Mouse (Mus musculus) common myeloid progenitor, adult 5-6 weeks (primary cell): ENCODE measurements around the gene Ift122. TPM values are rescaled to one million over a fixed set of nuclear protein-coding genes. Genes with fewer than 3 reads are reported as not detected.
A peak's percentile ranks its signal among the peaks of the same experiment; 100 is the strongest.
"Not testable (repeated sequence)": the region's sequence is repeated elsewhere in the genome, so short reads cannot be mapped to it uniquely, and the experiment has no call there.

Experiments used
- ATAC-seq: replicated peaks from 2 replicates; pipeline ENCODE4 v1.8.0; 2016; ENCODE audit warnings: low read depth, mild to moderate bottlenecking, moderate TSS enrichment, inconsistent platforms; ENCODE audit not compliant: poor library complexity, severe bottlenecking
- total RNA-seq: library from RNA; stranded (forward); fragments of 200-1000, 187-1606 nt; gene quantifications from 2 replicates; pipeline ENCODE4 v1.2.3, GENCODE M21; 2017

Ift122 gene
- total RNA-seq, 1 experiment from 2014 or later = 6.2 TPM

GRCm38 (mm10) chr6:115838745-115839144 is 14.5 kb upstream of the Ift122 start:
- no peak for ATAC-seq

GRCm38 (mm10) chr6:115845006-115845405 is 8.3 kb upstream of the Ift122 start:
- no peak for ATAC-seq

- ATAC-seq = peak; percentile 96
Observed at GRCm38 (mm10) chr6:115846640-115847411, 6.4 kb upstream of the Ift122 start.

GRCm38 (mm10) chr6:115848598-115849304 is 4.5 kb upstream of the Ift122 start:
- ATAC-seq = no peak

DNA sequence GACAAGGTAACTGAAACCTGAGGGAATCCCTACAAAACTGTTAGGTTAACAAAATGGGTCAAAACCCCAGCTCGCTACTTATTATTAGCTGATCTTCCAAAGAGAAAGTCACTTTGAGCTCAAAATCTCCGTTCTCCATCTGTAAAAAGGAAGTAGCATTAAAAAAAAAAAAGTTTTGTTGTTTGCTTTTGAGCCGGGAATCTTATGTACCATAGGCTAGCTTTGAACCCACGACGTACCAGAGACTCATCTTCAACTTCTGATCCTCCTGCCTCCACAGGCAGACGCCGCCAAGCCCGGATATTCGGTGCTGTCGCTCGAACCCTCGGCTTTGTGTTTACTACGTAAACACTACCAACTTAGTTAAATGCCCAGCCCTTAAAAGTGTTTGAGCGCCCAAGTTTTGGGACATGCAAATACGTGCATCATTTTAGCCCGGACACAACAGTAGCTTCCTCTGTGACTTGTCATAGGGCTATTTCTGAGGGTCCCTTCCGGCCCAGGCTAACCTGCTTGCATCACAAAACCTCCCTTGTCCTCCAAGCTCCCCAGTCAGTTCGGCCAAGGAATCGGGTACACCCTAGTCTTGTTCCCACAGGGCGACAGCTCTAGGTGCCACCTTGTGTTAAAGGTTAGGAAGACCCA is 702 bp upstream of the Ift122 start:
- no peak for ATAC-seq

DNA sequence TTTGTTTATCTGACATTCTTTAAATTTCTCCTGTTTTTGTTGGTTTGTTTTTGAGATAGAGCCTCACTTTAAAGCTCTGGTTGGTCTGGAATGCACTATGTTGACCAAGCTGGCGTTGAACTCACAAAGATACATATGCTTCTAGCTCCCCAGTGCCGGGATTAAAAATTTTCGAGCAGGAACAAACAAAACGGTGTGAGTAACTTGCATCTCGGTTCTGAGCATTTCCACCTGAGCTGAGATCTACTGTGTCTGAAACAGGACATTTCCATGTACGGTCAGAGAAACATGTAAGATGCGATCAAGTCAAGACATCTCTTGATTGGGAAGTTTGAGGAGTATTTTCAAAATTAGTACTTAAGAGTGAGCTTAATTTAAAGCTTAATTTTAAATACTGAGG is 715 bp downstream of the Ift122 start:
- ATAC-seq = no peak

DNA sequence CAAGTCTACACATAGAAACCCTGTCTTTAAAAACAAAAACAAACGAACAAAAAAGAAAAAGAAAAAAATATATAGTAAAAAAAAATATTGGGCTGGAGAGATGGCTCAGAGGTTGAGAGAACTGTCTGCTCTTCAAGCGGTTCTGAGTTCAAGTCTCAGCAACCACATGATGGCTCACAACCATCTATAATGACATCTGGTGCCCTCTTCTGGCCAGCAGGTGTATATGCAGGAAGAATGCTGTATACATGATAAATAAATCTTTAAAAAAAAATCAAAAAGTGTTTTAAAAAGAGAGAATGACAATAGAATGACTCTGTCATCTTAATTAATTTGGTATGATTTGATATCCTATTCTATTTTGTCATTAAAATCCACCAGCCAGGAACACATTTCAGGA is 1.2 kb downstream of the Ift122 start:
- no peak for ATAC-seq

GRCm38 (mm10) chr6:115855733-115856360 is 2.6 kb downstream of the Ift122 start:
- ATAC-seq = no peak

DNA sequence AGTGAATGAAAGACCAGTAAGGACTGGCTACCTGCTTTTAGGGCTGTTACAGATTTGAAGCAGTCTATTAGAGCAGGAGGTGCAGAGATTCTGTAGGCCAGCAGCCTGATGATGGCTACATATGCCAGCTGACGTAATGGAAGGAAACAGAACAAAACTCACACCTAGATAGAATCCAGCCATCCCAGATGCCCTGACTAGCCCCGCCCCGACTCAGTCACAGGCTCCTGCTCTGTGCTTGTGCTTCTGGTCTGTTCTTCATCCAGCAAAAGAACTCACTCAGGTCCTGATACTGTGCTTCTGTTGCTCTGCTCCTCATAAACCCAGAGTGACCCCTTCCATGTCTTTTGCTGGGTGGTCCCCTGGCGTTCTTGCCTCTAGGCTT is 3.1 kb downstream of the Ift122 start:
- ATAC-seq = no peak

DNA sequence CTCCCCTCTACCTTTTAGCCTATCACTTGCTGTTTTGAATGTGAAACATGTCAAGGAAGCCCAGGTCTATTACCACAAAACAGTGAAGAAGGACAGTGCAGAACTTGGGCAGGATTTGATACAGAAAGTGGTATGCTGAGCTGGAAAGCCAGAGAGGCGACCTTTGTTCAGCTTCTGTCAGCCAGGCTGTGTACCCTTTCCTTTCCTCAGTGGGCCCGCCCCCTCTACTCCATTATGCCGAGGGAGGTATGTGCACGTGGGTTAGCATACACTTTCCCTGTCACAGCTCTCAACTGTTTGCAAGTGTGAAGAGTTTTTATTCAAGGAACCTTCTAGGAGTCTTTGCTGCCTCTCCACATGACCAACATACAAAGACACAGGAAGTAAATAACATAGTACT is 6.0 kb downstream of the Ift122 start:
- ATAC-seq = no peak

DNA sequence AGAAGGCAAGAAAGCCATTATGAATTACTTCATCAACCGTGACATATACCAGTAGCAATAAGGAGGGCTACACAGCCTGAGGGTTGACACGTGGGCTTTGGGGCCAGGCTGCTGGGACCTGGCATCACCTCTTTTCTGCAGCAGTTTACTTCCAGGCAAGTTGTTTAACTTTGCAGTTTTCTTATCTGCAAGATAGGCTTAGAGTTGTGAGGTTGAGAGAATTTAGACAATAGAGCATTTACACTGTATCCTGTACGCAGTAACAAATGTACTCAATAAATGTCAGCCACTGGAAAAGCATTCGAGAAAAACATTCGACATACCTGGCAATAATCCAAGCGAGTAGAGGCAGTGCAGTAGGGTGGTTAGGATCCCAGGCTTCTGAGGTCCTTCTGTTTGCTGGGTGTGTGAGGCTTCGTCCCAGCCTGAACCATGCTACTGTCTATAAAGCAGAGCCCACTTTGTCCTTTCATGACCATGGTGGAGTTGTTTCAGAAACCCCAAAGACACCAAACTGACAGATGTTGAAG is 6.8 kb downstream of the Ift122 start:
- no peak for ATAC-seq

DNA sequence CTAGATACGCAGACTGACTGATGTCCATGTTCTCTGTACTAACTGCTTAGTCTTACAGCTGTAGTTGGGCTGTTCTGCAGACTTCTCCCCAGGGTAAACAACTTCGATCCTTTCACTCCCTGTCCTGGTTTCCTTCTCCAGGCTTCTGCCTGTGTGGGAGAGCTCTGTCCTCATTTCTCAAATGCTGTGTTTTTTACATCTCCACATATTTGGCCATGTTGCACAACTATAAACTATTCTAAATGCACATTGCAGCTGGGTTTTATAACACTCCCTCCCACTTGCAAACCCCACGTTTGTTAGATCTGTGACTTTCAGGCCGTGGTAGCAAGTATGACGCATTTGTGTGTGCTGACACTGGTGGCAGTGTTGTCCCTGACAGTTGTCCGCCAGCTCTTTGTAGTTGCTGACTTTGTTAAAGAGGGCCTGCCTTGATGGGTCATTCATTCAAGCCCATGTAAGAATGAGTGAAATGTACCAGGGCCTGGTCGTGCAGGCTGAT is 10.1 kb downstream of the Ift122 start:
- ATAC-seq = no peak

DNA sequence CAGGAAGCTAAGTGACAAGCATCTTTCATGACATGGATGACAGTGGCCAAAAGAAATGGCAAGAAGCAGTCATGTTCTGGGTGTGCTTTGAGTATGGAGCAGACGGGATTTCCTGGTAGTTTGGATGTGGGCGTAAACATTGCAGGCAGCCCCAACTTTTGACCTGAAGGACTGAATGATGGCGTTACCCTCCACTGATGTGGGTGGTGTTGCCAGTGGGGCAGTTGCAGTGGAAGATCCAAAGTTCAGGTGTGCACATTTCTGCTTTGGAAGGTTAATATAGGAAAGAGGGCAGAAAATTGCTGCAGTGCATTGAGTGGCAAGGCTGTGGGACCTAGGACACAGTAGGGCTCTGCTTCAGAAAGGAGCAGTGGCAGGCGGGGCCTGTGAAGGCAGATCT is 12.0 kb downstream of the Ift122 start:
- ATAC-seq = no peak

- ATAC-seq = not testable (repeated sequence)
Observed at GRCm38 (mm10) chr6:115867157-115867556, 13.9 kb downstream of the Ift122 start.

GRCm38 (mm10) chr6:115871318-115871717 is 18.0 kb downstream of the Ift122 start:
- ATAC-seq = not testable (repeated sequence)

- ATAC-seq = no peak
Observed at GRCm38 (mm10) chr6:115877239-115877638, 24.0 kb downstream of the Ift122 start.

GRCm38 (mm10) chr6:115878694-115879093 is 25.4 kb downstream of the Ift122 start:
- no peak for ATAC-seq

DNA sequence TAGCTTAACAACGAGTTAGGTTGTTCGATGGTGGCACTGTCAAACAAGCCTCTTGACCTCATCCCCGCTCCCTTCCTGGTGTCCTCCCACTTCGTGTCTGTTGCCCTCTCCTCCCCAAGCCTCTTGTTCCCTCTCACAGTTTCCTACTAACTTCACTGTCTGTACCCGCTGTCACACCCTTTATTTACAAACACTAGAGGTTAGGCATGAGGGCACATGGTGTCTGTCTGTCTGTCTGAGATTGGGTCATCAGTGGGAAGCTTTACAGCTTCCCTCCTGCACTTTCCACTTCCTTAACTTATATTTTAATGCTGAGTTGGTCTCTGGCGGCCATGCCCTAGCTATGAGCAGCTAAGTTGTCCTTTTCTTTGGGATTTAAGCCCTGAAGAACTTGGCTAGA is 26.5 kb downstream of the Ift122 start:
- ATAC-seq = no peak

GRCm38 (mm10) chr6:115880751-115881150 is 27.5 kb downstream of the Ift122 start:
- ATAC-seq = no peak

DNA sequence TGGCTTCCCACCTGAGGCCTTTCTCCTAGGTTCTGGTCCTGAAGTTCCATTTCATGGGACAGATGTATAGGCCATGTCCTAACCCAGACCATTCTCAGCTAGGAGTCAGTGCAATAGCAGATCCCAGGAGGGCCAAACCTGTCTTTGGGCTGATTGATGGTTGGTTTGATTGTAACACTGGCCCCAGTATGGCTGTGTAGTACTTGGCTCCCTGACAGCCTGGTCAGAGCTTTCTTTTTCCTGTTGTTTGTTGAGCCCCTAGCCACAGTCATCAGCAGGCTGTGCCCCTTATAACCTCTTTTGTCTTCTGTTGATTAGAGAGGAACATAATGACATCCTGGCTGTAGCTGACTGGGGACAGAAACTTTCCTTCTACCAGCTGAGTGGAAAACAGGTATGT is 30.7 kb downstream of the Ift122 start:
- no peak for ATAC-seq
